Mouse (Mus musculus): ENCODE results near the gene Kif21b.

The Kif21b gene

GRCm38 (mm10) chr1:136130951-136131558, at the start of gene Kif21b:
Gene Kif21b (plus strand): TSS chr1:136131389.
- DNase-seq (ENCODE audit: extremely low spot score, low read depth, low spot score), result peak; percentile 56

DNA sequence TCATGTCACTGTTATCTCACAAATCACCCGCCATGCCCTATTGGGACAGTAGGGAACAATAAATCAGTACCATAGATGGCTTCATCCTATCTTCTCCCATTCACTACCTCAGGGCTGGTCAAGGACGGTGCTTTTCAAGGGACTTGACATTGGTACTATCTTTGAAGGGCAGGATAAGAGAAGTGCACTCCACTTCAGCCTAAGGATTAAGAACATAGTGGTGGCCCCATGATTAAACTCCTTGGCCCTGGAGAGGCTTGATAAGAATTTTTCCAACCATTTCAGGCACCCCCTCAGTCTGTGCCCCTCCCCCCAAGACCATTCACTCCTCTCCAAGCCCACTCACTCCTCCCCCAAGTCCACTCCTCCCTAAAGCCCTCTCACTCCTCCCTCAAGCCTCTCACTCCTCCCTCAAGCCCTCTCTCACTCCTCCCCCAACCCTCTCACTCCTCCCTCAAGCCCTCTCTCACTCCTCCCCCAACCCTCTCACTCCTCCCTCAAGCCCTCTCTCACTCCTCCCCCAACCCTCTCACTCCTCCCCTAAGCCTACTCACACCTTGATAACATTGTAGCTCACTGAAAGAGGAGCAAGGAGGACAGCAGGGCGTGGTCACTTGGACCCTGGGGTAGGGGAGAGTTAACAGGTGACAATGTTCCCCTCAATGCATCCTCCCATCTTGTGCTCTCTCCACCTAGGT, 45.1 kb upstream of the Kif21b start:
- no peak for DNase-seq (ENCODE audit: extremely low spot score, low read depth, low spot score)

GRCm38 (mm10) chr1:136089368-136090165, 41.6 kb upstream of the Kif21b start:
- no peak for DNase-seq (ENCODE audit: extremely low spot score, low read depth, low spot score)

GRCm38 (mm10) chr1:136093726-136094125, 37.5 kb upstream of the Kif21b start:
- DNase-seq (ENCODE audit: extremely low spot score, low read depth, low spot score), result no peak

- no peak for DNase-seq (ENCODE audit: extremely low spot score, low read depth, low spot score)
Measured at GRCm38 (mm10) chr1:136094807-136095206, 36.4 kb upstream of the Kif21b start.

DNA sequence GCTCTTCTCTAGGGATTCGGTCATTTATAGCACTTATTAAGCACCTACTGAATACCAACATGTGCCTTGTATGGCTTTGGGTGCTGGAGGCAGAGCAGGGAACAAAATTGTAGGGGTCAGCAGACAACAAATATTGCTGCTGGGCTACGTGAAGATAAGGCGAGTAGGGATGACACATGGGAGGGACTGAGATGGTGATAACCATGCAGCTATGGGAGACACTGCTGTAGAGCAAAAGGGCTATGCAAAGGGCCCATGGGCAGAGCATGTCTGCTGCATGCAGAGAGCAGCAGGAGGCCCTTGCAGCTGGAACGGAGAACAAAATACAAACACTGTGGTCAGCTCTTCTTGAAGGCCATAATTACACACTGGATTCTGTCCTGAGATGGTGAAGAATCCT, 29.1 kb upstream of the Kif21b start:
- DNase-seq (ENCODE audit: extremely low spot score, low read depth, low spot score), result no peak

GRCm38 (mm10) chr1:136102551-136102950, 28.6 kb upstream of the Kif21b start:
- no peak for DNase-seq (ENCODE audit: extremely low spot score, low read depth, low spot score)

GRCm38 (mm10) chr1:136102981-136103380, 28.2 kb upstream of the Kif21b start:
- no peak for DNase-seq (ENCODE audit: extremely low spot score, low read depth, low spot score)

GRCm38 (mm10) chr1:136103696-136104095, 27.5 kb upstream of the Kif21b start:
- no peak for DNase-seq (ENCODE audit: extremely low spot score, low read depth, low spot score)

DNA sequence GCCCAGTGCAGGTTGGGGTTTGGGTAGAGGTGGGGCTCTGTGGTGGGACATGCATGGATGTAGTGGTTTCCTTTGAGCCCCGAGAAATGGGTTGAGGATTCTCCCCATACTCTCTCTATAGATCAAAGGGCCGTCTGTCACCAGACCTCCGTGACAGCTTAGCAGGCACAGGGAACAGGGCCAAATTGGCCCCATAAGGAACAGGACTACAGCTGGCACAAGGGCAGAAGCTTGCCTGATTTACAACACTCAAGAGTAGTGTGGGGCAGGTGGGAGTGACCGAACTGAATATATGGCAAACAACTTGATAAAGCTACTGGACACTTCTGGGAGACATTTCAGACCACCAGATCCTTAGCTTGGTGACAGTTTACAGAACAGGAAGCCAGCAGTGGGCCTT, 26.4 kb upstream of the Kif21b start:
- no peak for DNase-seq (ENCODE audit: extremely low spot score, low read depth, low spot score)

GRCm38 (mm10) chr1:136109464-136109863, 21.7 kb upstream of the Kif21b start:
- no peak for DNase-seq (ENCODE audit: extremely low spot score, low read depth, low spot score)

GRCm38 (mm10) chr1:136116183-136116582, 15.0 kb upstream of the Kif21b start:
- no peak for DNase-seq (ENCODE audit: extremely low spot score, low read depth, low spot score)

DNA sequence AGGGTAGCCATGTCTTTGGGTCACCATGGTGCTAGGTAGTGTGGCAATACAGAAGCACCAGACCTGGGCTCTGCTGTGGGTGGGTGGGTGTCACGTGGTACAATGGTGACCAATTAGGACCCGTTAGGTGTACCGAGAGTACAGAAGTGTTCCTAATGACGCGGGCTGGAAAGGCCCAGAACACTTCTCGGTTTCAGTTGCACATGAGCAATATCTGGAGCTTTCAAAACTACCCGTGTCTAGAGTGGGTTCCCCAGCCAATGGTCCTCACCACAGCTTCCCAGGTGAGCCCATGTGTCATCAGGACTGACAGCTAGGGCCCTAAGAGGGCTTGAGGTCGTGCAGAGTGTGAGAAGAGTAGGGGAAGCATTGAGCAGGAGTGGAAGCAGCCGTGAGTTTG, 14.1 kb upstream of the Kif21b start:
- no peak for DNase-seq (ENCODE audit: extremely low spot score, low read depth, low spot score)

- DNase-seq (ENCODE audit: extremely low spot score, low read depth, low spot score), result no peak
Measured at GRCm38 (mm10) chr1:136118875-136119274, 12.3 kb upstream of the Kif21b start.

DNA sequence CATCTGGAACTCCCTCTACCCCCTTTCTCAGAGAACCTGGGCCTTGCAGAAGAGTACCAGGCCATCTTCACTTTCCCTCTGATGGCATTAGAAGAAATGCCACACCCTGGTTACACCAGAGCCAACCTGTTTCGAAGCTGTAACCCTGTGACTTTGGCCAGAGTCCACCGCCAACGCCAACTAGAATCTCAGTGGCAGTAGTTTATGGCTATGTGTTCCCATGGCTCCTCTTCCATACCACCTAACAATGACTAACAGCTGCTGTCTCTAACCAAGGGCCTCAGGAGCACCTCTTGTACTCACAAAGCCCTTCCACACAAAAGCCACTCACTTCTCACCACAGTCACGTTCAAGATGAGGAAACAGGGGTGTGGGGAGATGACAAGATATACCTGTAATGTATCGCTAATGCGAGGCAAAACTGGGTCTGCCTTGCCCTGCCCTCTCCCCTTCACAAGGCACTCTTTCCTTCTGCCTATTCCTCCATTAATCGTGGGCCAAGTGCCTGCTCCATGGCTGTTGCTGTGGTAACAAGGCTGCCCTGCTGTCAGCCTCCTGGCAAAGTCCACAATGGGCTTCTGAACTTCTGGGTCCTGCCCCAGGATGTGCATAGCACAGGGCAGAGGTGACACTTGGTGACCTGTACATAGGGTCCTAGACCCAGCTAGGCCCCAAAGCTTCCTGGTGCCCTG, 11.5 kb upstream of the Kif21b start:
- no peak for DNase-seq (ENCODE audit: extremely low spot score, low read depth, low spot score)

- DNase-seq (ENCODE audit: extremely low spot score, low read depth, low spot score), result no peak
Measured at GRCm38 (mm10) chr1:136120263-136120603, 11.0 kb upstream of the Kif21b start.

GRCm38 (mm10) chr1:136120785-136121184, 10.4 kb upstream of the Kif21b start:
- DNase-seq (ENCODE audit: extremely low spot score, low read depth, low spot score), result no peak

- no peak for DNase-seq (ENCODE audit: extremely low spot score, low read depth, low spot score)
Measured at GRCm38 (mm10) chr1:136122030-136122429, 9.2 kb upstream of the Kif21b start.

- DNase-seq (ENCODE audit: extremely low spot score, low read depth, low spot score), result no peak
Measured at GRCm38 (mm10) chr1:136126159-136126765, 4.9 kb upstream of the Kif21b start.

GRCm38 (mm10) chr1:136126895-136127294, 4.3 kb upstream of the Kif21b start:
- no peak for DNase-seq (ENCODE audit: extremely low spot score, low read depth, low spot score)

DNA sequence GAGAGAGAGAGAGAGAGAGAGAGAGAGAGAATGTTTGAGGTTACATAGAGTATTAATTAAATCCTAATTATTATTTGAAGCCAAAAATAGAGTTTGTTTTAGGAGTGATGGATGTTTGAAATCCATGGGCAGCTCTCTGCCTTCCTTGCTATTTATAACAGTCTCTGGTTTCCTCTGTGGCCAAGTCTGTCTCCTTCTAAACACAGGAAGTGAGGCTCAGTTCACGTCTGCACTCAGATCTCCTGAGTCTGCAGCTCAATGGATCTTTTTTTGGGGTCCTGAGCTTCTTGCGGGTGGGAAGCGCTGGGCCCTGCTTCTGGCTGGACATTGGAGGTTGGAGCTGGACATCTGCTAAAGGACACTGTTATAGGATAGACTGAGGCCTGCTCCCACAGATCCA, 3.3 kb upstream of the Kif21b start:
- no peak for DNase-seq (ENCODE audit: extremely low spot score, low read depth, low spot score)
